Mouse (Mus musculus) neutrophil, adult 5-6 weeks (primary cell): ENCODE data around the gene Xpo4. TPM values are rescaled to one million over a fixed set of nuclear protein-coding genes. Genes with fewer than 3 reads are reported as not detected.
"Not testable (repeated sequence)": the region's sequence is repeated elsewhere in the genome, so short reads cannot be mapped to it uniquely, and the experiment has no call there.

Source experiments
- ATAC-seq: fragments of 151-379, 151-347 bp; 2 replicates; pipeline ENCODE4 v1.8.0; 2017; ENCODE audit warnings: mild to moderate bottlenecking, moderate TSS enrichment; ENCODE audit not compliant: insufficient number of reproducible peaks, poor library complexity, low FRiP score, severe bottlenecking; ENCODE audit errors: extremely low read depth
- total RNA-seq: library from RNA; stranded (forward); fragments of 200-1000 nt; gene quantifications from 2 replicates; pipeline ENCODE4 v1.2.3, GENCODE M21; 2017

The Xpo4 gene
- total RNA-seq, result 23.9 and 27.1 TPM in 2 replicates

GRCm38 (mm10) chr14:57664822-57665627 lies at the start of gene Xpo4:
Xpo4 (minus strand) TSS chr14:57665430.
- ATAC-seq, result peak; percentile 76

- ATAC-seq, result peak; percentile 73
These were observed 47.7 kb upstream of the Xpo4 start for GRCm38 (mm10) chr14:57712884-57713283.

GRCm38 (mm10) chr14:57711059-57711458 lies 45.8 kb upstream of the Xpo4 start:
- ATAC-seq, result no peak

- ATAC-seq, result no peak
These were observed 43.9 kb upstream of the Xpo4 start for GRCm38 (mm10) chr14:57709171-57709570.

- no peak for ATAC-seq
These were observed 43.4 kb upstream of the Xpo4 start for GRCm38 (mm10) chr14:57708580-57708979.

- no peak for ATAC-seq
These were observed 42.1 kb upstream of the Xpo4 start for GRCm38 (mm10) chr14:57707100-57707893.

- ATAC-seq, result no peak
These were observed 41.5 kb upstream of the Xpo4 start for GRCm38 (mm10) chr14:57706760-57707099.

GRCm38 (mm10) chr14:57705759-57706158 lies 40.5 kb upstream of the Xpo4 start:
- no peak for ATAC-seq

- no peak for ATAC-seq
These were observed 39.8 kb upstream of the Xpo4 start for GRCm38 (mm10) chr14:57705075-57705474.

- no peak for ATAC-seq
These were observed 36.8 kb upstream of the Xpo4 start for GRCm38 (mm10) chr14:57701915-57702477.

- ATAC-seq, result no peak
These were observed 34.3 kb upstream of the Xpo4 start for GRCm38 (mm10) chr14:57699461-57699970.

GRCm38 (mm10) chr14:57699016-57699415 lies 33.8 kb upstream of the Xpo4 start:
- ATAC-seq, result no peak

GRCm38 (mm10) chr14:57696066-57696465 lies 30.8 kb upstream of the Xpo4 start:
- no peak for ATAC-seq

- ATAC-seq, result no peak
These were observed 30.3 kb upstream of the Xpo4 start for GRCm38 (mm10) chr14:57695550-57695949.

- ATAC-seq, result no peak
These were observed 29.0 kb upstream of the Xpo4 start for GRCm38 (mm10) chr14:57694246-57694645.

GRCm38 (mm10) chr14:57692517-57693130 lies 27.4 kb upstream of the Xpo4 start:
- ATAC-seq, result no peak

- ATAC-seq, result no peak
These were observed 26.1 kb upstream of the Xpo4 start for GRCm38 (mm10) chr14:57691316-57691715.

GRCm38 (mm10) chr14:57690681-57691080 lies 25.5 kb upstream of the Xpo4 start:
- no peak for ATAC-seq

GRCm38 (mm10) chr14:57688066-57688465 lies 22.8 kb upstream of the Xpo4 start:
- ATAC-seq, result not testable (repeated sequence)
